Mouse (Mus musculus): ENCODE data around the gene Tmem119.

Gene Tmem119

DNA sequence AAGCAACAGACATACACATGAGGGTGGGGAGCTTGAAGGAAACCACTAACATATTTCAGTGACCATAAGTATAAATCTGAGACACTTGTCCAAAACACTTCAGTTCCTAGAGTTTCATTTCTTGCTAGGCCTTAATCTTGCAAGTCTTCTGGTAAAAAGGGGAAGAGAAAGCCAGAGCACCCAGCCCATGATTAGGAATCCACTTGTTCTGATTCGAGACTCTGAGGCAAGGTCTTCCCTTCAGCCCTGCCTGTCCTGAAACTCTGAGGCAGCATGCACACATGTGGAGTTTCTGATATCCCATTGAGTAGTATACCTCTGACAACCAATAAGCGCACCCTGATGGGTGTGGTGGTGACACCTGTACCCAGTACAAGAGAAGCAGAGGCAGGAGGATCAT lies 38.7 kb downstream of the Tmem119 start:
- DNase-seq (ENCODE audit: low spot score) = no peak

DNA sequence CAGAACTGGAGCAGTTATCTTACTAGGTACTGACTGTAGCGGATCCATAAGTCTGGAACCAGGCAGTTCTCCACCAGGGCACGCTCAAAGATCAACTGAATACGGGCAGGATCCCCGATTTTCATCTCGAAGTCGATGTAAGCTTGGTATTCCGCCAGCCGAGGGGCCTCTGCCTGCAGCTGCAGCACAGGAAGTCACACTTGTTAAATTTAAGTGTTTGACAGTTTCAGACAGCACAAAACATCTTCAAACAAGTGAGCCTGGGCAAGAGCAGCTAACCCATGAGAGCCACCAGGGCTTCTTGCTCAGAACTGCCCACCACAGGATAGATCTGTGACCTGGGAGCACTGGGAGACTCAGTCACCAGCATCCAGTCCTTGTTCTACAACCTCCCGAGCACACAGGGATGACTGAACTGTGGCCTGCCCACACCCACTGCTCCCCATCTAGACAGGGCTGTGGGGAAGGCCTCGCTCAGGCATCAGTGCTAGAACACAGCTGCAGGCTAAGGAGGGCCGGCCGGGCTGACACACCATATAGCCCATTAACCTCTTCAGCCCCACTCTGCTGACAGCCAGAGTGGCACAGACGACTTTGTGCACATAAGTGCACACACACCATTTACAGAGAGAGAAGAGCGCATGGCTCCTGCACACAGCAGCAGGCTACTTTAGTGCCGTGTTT lies 44.8 kb downstream of the Tmem119 start:
- no peak for DNase-seq (ENCODE audit: low spot score)

- DNase-seq (ENCODE audit: low spot score) = no peak
These were observed 48.7 kb downstream of the Tmem119 start for GRCm38 (mm10) chr5:113751521-113752157.

DNA sequence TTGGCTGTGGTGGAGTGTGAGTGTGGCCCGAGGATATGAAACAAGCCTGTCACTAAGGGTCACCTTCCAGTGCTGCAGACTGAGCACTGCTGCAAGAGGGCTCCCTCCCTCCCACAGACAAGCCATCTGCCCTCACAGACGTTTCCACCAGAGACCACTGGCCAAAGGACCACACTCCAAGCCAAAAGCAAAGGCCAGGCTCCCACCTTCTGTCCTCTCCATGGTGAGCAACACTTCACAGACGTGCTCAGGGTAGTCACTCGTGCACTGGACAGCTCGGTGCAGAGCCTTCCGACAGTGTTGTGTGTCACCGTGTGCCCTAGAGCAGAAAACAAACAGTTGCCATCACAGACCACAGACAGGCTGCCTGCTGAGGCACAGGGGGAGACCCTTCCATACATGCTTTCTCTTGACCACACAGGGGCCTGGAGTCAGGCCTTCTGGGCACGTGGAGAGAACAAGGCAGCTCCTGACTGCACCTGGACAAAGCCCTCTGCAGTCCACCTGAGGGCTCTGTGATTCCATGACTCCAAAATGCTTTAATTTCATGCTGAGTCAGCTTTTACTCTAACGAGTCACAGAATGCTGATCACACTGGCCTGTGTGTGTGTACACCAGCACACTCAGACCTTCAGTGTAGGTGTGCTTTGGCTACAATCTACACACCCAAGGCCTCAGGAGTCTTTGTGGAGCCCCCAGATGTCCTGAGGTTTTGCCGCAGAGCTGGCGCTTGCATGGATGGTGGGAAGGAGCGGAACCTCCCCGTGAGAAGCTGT lies 51.6 kb downstream of the Tmem119 start:
- DNase-seq (ENCODE audit: low spot score) = no peak

DNA sequence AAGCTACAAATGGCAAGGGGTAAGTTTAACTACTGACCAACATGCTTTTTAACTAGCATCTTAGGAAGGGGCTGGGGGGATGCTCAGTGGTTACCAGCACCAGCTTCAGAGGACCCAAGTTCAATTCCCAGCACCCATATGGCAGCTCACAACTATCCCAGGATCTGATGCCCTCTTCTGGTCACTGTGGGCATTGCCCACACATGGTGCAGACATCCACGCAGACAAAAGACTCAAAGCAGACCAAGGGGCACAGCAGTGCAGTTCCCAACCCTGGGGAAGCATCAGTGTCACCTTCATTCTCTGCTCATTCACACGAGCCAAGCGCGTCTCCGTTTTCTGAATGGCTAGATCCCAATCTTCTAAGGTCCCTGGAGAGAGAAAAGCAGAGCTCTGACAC lies 52.7 kb downstream of the Tmem119 start:
- no peak for DNase-seq (ENCODE audit: low spot score)

Measured in urinary bladder, postnatal 25 days (tissue).